Mouse (Mus musculus) heart, adult 2 months (tissue): ENCODE data around the gene Zfp653.
A peak's percentile ranks its signal among the peaks of the same experiment; 100 is the strongest.

Experiments used
- CTCF ChIP-seq: fragments of 200-600 bp; IDR thresholded peaks from 2 replicates; pipeline ENCODE4 v1.8.1; 2022; ENCODE audit warnings: antibody characterized with exemption, mild to moderate bottlenecking, moderate library complexity
- EP300 ChIP-seq: fragments of 200-500 bp; IDR thresholded peaks from 2 replicates; pipeline ENCODE4 v1.6.1; 2011; ENCODE audit warnings: low read depth, low read length, control low read depth; ENCODE audit not compliant: insufficient read depth
- POLR2A ChIP-seq: fragments of 200-500 bp; IDR thresholded peaks from 2 replicates; pipeline ENCODE4 v1.6.1; 2011; ENCODE audit warnings: mild to moderate bottlenecking, low read depth, low read length, control low read depth; ENCODE audit not compliant: insufficient read depth

DNA sequence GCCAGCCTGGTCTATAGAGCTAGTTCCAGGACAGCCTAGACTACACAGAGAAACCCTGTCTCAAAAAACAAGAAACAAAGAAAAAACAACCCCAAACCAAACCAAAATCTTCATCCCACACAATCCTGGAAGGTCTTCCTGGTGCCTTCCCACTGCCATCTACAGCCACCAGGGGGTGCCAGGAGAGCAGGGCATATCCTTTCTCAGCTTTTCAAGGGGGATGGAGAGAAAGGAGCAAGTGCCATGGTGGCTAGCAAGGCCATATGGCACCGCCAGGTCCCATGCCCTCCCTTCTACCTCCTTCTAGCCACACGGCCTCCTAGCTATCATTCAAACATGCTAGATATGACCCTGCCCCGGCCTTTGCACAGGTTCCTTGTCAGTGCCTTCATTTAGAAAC lies 4.7 kb downstream of the Zfp653 start:
- TF ChIP-seq EP300 (peak; percentile 57; the same call in 1 of the 2 replicates), CTCF (peak; percentile 89), POLR2A (no peak)
